Mouse (Mus musculus) spleen, adult 2 months (tissue): ENCODE data around the gene P2ry2.

ENCODE experiments used
- CTCF ChIP-seq: fragments of 200-500 bp; IDR thresholded peaks from 2 replicates; pipeline ENCODE4 v1.5.1; 2011; ENCODE audit warnings: mild to moderate bottlenecking, inconsistent platforms; ENCODE audit not compliant: insufficient read depth, insufficient read length, insufficient replicate concordance; ENCODE audit errors: extremely low read depth
- POLR2A ChIP-seq: fragments of 200-500 bp; IDR thresholded peaks from 2 replicates; pipeline ENCODE4 v1.6.1; 2011; ENCODE audit warnings: low read depth, low read length, inconsistent platforms

- TF ChIP-seq POLR2A (no peak), CTCF (no peak)
Observed at GRCm38 (mm10) chr7:100963381-100963780, 49.3 kb downstream of the P2ry2 start.
